Mouse (Mus musculus) heart, adult 2 months (tissue): Measurements from ENCODE around the gene Cldn19.

Experiments
- CTCF ChIP-seq: fragments of 200-600 bp; IDR thresholded peaks from 2 replicates; pipeline ENCODE4 v1.8.1; 2022; ENCODE audit warnings: antibody characterized with exemption, mild to moderate bottlenecking, moderate library complexity
- EP300 ChIP-seq: fragments of 200-500 bp; IDR thresholded peaks from 2 replicates; pipeline ENCODE4 v1.6.1; 2011; ENCODE audit warnings: low read depth, low read length, control low read depth; ENCODE audit not compliant: insufficient read depth
- POLR2A ChIP-seq: fragments of 200-500 bp; IDR thresholded peaks from 2 replicates; pipeline ENCODE4 v1.6.1; 2011; ENCODE audit warnings: mild to moderate bottlenecking, low read depth, low read length, control low read depth; ENCODE audit not compliant: insufficient read depth

DNA sequence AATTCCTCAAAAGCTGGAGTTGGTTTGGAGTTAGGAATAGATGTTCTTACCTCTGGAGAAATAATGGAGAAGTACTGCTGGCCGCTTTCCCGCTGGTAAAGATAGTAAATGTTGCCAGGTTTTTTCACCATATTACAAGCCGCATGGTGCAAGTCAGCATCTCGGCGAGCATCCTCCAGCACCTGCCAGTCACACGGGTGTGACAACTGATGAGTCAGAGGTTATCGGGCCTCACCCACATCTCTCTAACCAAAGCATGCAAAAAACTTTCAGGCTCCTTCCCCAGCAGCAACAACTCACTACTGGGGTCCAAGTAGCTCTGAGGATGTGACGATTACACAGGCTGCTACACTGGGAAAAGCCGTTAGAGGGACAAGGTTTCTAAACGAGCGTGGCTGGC is 28.5 kb upstream of the Cldn19 start:
- TF ChIP-seq CTCF (no peak), EP300 (no peak), POLR2A (no peak)
